Mouse (Mus musculus) gastrocnemius, adult 2 months (tissue): ENCODE measurements around the gene Cx3cr1. TPM values are rescaled to one million over a fixed set of nuclear protein-coding genes. Genes with fewer than 3 reads are reported as not detected.
A peak's percentile ranks its signal among the peaks of the same experiment; 100 is the strongest.

Source experiments
- DNase-seq: peaks from one replicate; pipeline ENCODE4 v3.0.0; 2022
- H3K27ac ChIP-seq: fragments of 200-600 bp; 2 replicates; pipeline ENCODE4 v1.8.1; 2022; ENCODE audit warnings: mild to moderate bottlenecking
- H3K4me3 ChIP-seq: fragments of 200-600 bp; 2 replicates; pipeline ENCODE4 v1.8.1; 2022; ENCODE audit warnings: mild to moderate bottlenecking, moderate library complexity
- CTCF ChIP-seq: fragments of 200-600 bp; IDR thresholded peaks from 2 replicates; pipeline ENCODE4 v1.8.1; 2022; ENCODE audit warnings: antibody characterized with exemption, mild to moderate bottlenecking, moderate library complexity
- intact Hi-C: fragments of 180-260 bp; cut with DNase I; formaldehyde crosslinking; loops from one replicate; pipeline ENCODE4 v1.15.1; 2025
- total RNA-seq, 2 experiments: library from RNA; stranded (reverse); gene quantifications; 2 replicates each; pipeline ENCODE4 v1.2.3; 2021

Cx3cr1 gene
- total RNA-seq, 2 experiments from 2014 or later = 0.15 to 0.20 TPM

GRCm38 (mm10) chr9:119982241-119982811 lies 87.4 kb downstream of the Cx3cr1 start:
- TF ChIP-seq CTCF = peak; percentile 54

GRCm38 (mm10) chr9:119981183-119982179 lies 88.2 kb downstream of the Cx3cr1 start:
- intact Hi-C loops = loop anchor here (2.0 kb wide), 1 partner anchor 29 kb away; no protein-coding TSS in a partner anchor
- no peak for TF ChIP-seq CTCF
- DNase-seq = peak; percentile 76
- Histone ChIP-seq H3K4me3 (peak overlapping the region; percentile 98), H3K27ac (peak overlapping the region; percentile 96)

More at GRCm38 (mm10) chr9:119982241-119982811, 87.4 kb downstream of the Cx3cr1 start:
- H3K27ac ChIP-seq = peak overlapping the region; percentile 96
- peak overlapping the region; percentile 98 for H3K4me3 ChIP-seq
- intact Hi-C loops = loop anchor here (2.0 kb wide), 1 partner anchor 28 kb away; no protein-coding TSS in a partner anchor
- DNase-seq = peak; percentile 67

GRCm38 (mm10) chr9:119980770-119981182 lies 88.9 kb downstream of the Cx3cr1 start:
- peak overlapping the region; percentile 96 for H3K27ac ChIP-seq
- TF ChIP-seq CTCF = no peak
- intact Hi-C loops = no loop called here
- peak overlapping the region; percentile 98 for H3K4me3 ChIP-seq
- DNase-seq = no peak

- Histone ChIP-seq H3K27ac (0 out of 2 replicates have a peak overlapping the region, but pooled peaks have one; percentile 1), H3K4me3 (no peak overlapping the region)
- peak; percentile 8 for DNase-seq
- TF ChIP-seq CTCF = no peak
- intact Hi-C loops = no loop called here
Observed at GRCm38 (mm10) chr9:119979749-119980148, 89.9 kb downstream of the Cx3cr1 start.

GRCm38 (mm10) chr9:119978811-119979441 lies 90.8 kb downstream of the Cx3cr1 start:
- peak; percentile 15 for DNase-seq
- no peak for TF ChIP-seq CTCF
- intact Hi-C loops = no loop called here
- Histone ChIP-seq H3K27ac (no peak overlapping the region; the same call in 1 of the 2 replicates), H3K4me3 (no peak overlapping the region)

- intact Hi-C loops = no loop called here
- no peak for TF ChIP-seq CTCF
- Histone ChIP-seq H3K4me3 (no peak overlapping the region), H3K27ac (peak overlapping the region; percentile 9)
- DNase-seq = peak; percentile 25
Observed at GRCm38 (mm10) chr9:119978151-119978810, 91.4 kb downstream of the Cx3cr1 start.

- intact Hi-C loops = no loop called here
- no peak for DNase-seq
- H3K27ac ChIP-seq = no peak overlapping the region; the same call in 1 of the 2 replicates
- H3K4me3 ChIP-seq = no peak overlapping the region
- TF ChIP-seq CTCF = no peak
Observed at GRCm38 (mm10) chr9:119977557-119978060, 92.1 kb downstream of the Cx3cr1 start.

- Histone ChIP-seq H3K4me3 (no peak overlapping the region), H3K27ac (no peak overlapping the region)
- no peak for DNase-seq
- TF ChIP-seq CTCF = no peak
- intact Hi-C loops = no loop called here
Observed at GRCm38 (mm10) chr9:119976704-119977556, 92.7 kb downstream of the Cx3cr1 start.

- DNase-seq = no peak
- intact Hi-C loops = no loop called here
- H3K27ac ChIP-seq = no peak overlapping the region
- no peak overlapping the region for H3K4me3 ChIP-seq
- TF ChIP-seq CTCF = no peak
Observed at GRCm38 (mm10) chr9:119975286-119975685, 94.4 kb downstream of the Cx3cr1 start.

GRCm38 (mm10) chr9:119974609-119975008 lies 95.1 kb downstream of the Cx3cr1 start:
- no peak overlapping the region for H3K4me3 ChIP-seq
- TF ChIP-seq CTCF = peak; percentile 26
- DNase-seq = no peak
- intact Hi-C loops = no loop called here
- no peak overlapping the region for H3K27ac ChIP-seq
